Mouse (Mus musculus): ENCODE data around the gene Polr2i. TPM values are rescaled to one million over a fixed set of nuclear protein-coding genes. Genes with fewer than 3 reads are reported as not detected.
"Not testable (repeated sequence)": the region's sequence is repeated elsewhere in the genome, so short reads cannot be mapped to it uniquely, and the experiment has no call there.

The Polr2i gene
- total RNA-seq (2021), result 10 to 100 TPM; 57.6 to 59.5 TPM

DNA sequence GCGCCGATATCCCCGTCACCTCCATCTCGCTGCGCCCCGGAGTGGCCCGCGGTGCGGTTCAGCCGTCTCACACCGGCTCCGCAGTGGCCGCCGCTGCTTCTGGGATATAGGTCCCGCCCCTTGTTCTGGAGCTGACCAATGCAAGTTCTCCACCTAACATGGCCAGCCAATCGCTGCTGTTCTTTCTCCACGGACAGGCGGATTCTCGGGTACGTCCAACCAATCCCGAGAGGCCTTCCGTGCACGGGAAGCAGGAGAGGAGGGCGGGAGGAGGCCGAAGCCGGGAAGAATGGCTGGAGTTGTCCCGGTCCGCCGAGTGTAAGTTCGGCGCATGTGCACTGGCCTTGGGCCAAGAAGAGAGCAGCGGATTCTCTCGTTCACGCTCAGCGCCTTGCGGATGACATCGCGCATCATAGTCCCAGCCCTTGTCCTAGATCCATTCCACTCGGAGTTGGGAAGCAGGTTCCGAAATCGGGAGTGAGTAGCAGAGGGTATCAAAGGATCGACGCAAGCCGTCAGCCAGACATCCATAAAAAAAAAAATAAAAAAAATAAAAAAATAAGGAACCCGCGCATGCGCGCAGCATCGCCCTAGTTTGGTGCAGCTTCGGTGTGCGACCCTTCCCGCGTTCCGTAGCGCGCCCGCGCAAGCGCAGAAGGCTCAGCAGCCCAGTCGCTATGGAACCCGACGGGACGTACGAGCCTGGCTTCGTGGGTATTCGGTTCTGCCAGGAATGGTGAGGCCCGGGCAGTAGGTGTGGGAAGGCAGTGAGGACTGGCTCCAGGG is at the start of gene Polr2i, which contains the start of gene Tbcb:
TSS of gene Polr2i (plus strand) at position 280 of the 786 bp plus-strand sequence.
TSS of gene Tbcb (minus strand) at position 604 of the 786 bp plus-strand sequence.
- peak; percentile 99 to 100 for DNase-seq (ENCODE audit: low spot score in 2 of 2)
- intact Hi-C loops (cut with DNase I), result loop anchor here (1.0 to 2.0 kb wide), 2 partner anchors 48 to 57 kb away; partner anchors contain the start of genes Thap8 and Wdr62

DNA sequence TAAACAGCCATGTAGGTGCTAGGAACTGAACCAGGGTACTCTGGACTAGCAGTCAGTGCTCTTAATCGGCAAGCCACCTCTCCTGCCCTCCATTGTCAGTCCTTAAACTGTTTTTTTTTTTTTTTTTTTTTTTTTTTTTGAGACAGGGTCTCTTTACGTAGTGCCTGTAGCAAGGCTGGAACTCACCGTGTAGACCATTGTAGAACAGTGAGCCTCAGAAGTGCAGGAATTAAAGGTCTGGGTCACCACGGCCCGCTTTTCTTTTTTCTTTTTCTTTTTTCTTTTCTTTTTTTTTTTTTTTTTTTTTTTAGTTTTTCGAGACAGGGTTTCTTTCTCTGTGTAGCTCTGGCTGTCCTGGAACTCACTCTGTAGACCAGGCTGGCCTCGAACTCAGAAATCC is 48.6 kb upstream of the Polr2i start:
- intact Hi-C loops (cut with DNase I), result loop anchor here (5.0 kb wide), 1 partner anchor 34 kb away; no protein-coding TSS in a partner anchor
- DNase-seq (ENCODE audit: low spot score in 2 of 2), result not testable (repeated sequence)

DNA sequence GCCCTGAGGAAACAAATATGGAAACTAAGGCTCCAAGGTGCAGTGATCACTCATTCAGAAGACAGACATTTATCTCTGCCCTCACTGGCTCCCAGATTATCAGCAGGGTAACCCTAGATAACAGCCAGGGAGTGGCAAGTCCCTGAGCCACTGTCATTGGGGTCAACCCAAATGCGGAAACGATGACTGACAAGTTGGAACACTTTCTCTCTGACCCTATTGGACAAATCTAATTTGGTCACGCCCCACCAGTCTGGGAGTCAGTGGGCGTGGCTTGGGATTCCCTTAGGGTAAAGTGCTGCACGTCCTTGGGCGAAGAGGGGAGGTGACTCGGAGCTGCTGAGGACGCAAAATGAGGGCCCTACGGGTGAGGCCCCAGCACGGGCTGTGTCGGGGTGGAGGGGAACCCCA is 47.9 kb upstream of the Polr2i start, which contains the start of gene Cox7a1:
TSS of gene Cox7a1 (plus strand) at position 266 of the 411 bp plus-strand sequence.
- intact Hi-C loops (cut with DNase I), result loop anchor here (5.0 kb wide), 1 partner anchor 33 kb away; no protein-coding TSS in a partner anchor
- peak; percentile 53 to 68 for DNase-seq (ENCODE audit: low spot score in 2 of 2)

DNA sequence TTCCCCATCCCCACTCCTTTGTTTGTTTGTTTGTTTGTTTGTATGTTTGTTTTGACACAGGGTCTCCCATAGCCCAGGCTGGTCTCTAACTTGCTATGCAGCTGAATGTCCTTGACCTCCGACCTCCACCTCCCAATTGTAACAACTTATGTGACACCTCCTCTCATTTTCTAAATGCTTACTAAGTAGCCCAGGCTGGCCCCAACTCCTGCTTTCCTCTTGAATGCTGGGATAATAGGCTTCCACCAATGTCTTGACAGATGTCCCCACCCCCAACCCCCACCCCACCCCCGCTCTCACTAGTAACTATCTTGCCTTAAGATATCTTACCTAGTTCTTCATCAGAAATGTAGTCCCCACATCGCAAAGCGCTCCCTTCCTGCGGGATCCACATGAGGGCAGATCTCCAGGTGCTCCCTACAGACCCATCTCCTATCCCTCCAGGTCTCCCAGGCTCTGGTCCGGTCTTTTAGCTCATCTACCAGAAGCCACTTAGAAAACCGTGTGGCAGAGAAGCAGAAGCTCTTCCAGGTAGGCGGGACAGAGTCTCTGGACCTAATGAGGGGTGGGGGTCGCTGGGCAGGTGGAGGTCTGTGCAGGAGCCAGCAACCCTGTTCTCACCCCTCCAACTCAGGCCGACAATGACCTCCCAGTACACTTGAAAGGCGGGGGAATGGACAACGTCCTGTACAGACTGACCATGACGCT is 47.0 kb upstream of the Polr2i start:
- DNase-seq (ENCODE audit: low spot score in 2 of 2), result no peak
- intact Hi-C loops (cut with DNase I), result loop anchor here (5.0 kb wide), 1 partner anchor 33 kb away; no protein-coding TSS in a partner anchor

DNA sequence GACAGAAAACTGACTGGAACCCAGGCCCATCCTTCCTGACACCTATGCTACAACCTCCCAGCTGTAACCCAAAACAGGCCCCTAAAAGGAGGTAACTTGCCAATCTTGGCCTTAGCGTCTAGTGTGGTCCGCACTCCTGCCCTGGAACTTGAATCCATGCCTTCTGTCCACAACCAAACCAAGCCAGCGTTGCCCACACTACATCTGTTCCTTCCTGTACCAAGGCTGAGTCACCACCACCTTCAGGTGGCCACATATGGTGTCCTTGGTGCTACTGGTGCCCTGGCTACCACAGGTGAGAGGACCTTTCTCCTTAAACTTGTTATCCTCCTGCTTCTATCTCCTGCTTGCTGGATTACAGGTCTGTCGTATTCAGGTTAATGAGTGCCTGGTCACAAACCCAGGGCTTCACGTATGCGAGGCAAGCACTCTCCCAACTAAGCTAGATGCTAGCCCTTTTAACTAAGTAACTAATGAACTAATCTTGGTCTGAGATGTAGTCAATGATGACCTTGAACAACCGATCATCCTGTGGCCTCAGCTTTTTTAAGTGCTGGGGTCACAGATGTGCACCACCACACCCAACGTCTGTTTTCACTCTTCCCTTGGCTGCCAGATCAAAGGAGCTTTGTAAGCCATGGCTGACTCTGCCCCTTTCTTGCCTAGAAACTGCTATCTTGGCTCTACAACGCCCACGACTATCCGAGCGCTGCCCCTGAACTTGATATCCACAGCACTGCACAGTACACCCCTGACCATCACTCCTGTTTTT is 43.2 kb upstream of the Polr2i start:
- no peak for DNase-seq (ENCODE audit: low spot score in 2 of 2)
- intact Hi-C loops (cut with DNase I), result no loop called here

DNA sequence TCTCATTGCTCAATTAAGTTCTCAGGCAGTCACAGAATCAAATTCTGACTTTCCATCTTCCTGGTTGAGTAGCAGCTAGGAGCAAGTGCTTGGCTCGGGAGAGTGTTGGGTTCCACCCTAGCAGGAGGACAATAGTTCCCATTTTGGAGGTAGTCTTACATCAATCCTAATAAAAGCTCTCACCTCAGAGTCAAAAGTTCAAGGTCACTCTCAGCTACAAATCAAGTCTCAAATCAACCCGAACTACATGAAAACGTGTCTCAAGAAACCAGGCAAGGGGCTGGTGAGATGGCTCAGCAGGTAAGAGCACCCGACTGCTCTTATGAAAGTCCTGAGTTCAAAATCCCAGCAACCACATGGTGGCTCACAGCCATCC is 42.6 kb upstream of the Polr2i start:
- DNase-seq (ENCODE audit: low spot score in 2 of 2), result no peak

DNA sequence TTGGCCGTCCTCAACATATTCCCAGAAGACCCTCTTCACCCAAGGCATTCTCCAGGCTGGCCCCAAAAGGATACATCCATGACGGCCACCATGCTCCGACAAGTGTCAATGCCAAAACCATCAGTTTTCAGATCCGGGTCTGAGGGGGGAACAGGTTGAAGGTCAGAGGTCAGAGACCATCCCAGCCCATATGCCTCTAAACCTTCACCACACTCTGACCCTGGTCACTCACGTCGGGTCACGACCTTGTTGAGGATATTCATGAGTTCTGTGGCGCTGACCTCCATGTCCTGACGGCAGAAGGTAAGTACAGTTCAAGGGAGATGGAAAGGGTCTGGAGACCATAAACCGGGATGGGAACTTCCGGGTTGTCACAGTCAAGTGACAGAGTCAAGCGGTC is 39.7 kb upstream of the Polr2i start:
- intact Hi-C loops (cut with DNase I), result no loop called here
- DNase-seq (ENCODE audit: low spot score in 2 of 2), result no peak

More for the DNA sequence above, 42.6 kb upstream of the Polr2i start:
- intact Hi-C loops (cut with DNase I), result no loop called here

DNA sequence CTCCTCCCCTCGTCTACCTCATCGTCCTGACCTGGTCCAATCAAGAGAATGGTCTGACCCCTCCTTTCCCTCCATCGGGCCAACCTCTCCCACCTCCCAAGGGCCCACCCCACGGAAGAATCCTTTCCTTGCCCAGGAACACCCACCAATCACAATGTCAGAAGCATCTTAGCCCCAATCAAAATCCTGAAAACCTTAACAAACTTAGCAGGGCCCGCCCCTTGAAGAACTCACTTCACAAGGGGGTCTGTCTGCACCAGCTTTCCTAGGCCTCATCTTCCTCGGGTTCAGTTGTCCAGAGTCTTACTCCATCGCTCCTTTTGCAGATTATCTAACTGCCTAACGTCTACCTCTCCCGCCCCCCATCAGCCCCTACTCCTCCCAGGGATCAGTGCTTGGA is 38.7 kb upstream of the Polr2i start:
- intact Hi-C loops (cut with DNase I), result no loop called here
- DNase-seq (ENCODE audit: low spot score in 2 of 2), result no peak

DNA sequence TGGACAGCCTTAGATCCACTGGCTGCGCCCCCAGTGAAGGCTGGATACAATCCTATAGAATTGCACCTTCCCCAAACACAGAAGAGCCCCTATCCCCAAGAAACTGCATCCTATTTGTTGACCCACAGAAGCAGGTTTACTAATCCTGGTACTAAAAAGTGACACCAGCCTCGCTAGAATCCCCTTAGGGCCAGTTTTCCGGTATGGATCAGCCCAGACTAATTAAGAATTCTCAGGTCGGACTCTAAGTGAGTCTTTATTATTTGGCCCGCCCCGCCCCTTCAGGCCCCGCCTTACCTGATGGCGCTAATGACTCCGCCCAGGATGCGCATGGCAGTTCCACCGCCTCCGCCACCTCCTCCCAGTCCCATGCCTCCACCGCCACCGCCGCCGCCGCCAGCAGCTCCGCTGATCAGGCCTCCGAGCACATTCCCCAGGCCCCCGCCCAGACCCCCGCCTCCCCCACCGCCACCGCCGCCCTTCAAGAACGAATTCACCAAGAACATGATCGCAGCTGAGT is 38.1 kb upstream of the Polr2i start:
- intact Hi-C loops (cut with DNase I), result no loop called here

DNA sequence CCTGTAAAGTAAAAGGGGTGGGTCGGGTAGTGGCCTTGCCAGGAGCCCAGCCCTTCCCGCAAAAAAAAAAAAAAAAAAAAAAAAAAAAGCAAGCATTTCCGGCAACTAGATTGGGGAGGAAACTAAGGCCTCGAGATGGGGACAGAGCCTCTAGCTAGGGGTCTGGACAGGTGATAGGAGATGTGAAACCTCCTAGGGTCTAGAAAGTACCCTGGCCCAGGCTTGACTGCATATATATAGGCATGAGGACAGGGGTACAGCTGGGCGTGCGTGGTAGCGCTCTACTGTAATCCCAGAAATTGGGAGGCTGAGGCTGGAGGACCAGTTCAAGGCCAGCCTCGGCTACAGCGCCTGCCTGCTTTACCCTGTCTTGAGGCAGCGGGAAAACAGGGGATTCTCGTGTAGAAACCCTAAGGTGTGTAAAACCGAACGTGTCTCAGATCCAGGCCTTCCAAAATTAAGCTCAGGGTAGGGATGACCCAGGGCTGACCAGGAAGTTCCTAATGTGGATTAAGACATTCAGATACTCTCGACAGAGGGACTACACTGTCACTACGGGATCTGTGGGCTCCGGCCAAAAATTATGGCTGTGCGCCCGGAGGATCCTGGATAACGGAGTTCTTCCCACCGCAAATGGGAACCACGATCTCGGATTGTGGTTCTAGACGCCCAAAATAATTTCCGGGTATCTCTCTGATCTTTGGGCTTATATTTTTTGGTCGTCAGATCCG is 37.5 kb upstream of the Polr2i start:
- intact Hi-C loops (cut with DNase I), result no loop called here
- DNase-seq (ENCODE audit: low spot score in 2 of 2), result peak in 1 of 2 experiments; percentile 50

More for the DNA sequence above, 38.1 kb upstream of the Polr2i start:
- peak; percentile 61 to 71 for DNase-seq (ENCODE audit: low spot score in 2 of 2)

DNA sequence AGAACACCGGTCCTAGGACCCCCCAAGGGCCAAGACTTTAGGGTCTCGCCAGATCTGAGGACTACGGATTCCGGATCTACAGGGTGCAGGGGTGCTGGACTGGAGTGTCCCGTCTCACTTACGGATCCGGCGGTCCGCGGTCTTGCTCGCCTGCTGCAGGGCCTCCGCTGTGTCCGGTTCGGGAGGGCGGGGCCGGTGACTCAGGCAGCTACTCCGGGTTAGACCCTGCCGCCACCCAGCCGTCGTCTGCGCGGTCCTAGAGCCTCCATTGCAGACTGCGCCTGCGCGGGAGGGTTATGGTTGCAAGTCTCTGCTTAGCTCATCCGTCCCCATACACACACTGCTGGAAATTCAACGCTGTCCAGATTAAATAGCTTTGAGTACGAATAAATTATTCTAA is 36.9 kb upstream of the Polr2i start:
- peak; percentile 93 to 97 for DNase-seq (ENCODE audit: low spot score in 2 of 2)
- intact Hi-C loops (cut with DNase I), result no loop called here

DNA sequence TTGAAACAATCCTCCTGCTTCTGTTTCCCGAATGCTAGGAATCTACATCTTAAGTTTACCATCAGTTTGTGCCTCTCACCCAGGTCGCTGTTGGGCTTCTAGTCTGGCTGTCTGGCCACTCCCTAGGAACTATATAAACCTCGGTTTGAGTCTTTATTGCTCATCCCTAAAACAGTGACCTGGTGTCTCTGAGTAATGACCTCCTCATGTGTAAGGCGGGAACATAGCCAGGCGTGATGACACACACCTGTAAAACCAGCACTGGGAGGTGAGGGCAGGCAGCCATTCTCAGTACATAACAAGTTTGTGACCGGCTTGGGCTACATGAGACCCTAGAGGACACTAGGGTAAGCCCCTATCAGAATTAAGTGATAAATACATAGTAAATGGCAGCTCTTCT is 36.3 kb upstream of the Polr2i start:
- intact Hi-C loops (cut with DNase I), result no loop called here
- no peak for DNase-seq (ENCODE audit: low spot score in 2 of 2)

DNA sequence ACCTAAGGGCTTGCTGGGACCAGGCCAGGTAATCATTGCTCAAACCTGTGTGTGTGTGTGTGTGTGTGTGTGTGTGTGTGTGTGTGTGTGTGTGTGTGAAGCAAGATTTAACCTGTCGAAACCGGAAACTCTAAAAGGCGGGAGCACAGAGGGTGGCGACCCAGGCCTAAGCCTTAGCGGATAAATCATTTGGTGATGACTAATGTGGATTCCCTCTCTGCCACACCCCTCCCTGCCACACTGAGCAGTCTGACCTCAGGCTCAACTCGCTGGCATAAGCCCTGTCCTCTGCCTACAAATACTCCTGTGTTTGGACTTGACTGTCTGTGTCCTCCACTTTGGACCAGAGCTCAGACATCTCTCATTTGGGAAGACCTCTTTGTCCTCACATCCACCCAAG is 35.6 kb upstream of the Polr2i start:
- intact Hi-C loops (cut with DNase I), result no loop called here
- no peak for DNase-seq (ENCODE audit: low spot score in 2 of 2)

DNA sequence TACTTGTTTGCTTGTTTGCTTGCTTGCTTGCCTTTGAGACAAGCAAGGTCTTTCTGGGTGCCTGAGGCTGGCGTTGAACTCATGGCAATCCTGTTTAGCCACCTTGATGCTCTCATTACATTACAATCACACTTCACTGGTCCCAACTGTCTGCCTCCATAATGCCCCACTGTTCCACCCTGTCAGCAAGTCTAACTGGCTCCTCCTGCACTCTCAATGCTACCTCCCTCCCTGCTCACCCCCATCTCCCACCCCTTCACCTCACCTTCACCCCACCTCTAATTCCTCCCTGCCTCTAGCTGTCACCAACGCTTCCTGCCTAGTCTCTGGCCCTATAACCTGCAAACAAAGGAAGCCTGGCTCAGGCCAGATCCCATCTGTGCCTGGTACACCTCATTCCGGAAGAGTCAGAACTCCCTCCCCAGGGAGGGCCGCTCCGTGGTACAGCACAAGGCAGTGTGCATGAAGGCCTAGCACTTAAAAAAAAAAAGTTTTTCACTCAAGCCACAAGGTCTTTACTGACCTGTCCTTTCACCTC is 34.1 kb upstream of the Polr2i start:
- intact Hi-C loops (cut with DNase I), result loop anchor here (1.0 kb wide), 1 partner anchor 16 kb away; no protein-coding TSS in a partner anchor
- DNase-seq (ENCODE audit: low spot score in 2 of 2), result no peak

DNA sequence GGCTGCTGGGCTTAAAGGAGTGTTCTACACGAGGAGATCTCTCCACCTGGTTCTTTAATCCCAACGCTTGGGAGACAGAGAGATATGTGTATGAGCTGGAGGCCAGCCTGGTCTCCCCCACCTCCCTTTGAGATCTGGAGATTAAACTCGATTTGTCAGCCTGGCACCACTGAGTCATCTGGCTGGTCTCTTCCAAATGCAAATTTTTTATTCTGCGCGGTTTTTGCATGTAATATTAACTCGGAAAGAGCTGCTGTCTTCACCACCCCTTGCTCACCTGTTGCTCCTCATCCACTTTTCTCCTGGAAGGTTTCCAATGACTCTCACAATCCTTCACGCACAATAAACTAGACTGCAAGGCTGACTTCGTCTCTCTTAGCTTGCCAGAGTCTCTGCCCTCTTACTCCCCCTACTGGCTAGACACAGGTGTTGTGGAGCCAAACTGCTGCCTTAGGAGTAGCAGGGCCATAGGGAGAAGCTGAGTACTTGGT is 33.2 kb upstream of the Polr2i start, which contains the start of gene Capns1:
TSS of gene Capns1 (minus strand) at position 331 of the 491 bp plus-strand sequence.
- peak; percentile 50 to 71 for DNase-seq (ENCODE audit: low spot score in 2 of 2)
- intact Hi-C loops (cut with DNase I), result loop anchor here (1.0 kb wide), 1 partner anchor 17 kb away; no protein-coding TSS in a partner anchor

DNA sequence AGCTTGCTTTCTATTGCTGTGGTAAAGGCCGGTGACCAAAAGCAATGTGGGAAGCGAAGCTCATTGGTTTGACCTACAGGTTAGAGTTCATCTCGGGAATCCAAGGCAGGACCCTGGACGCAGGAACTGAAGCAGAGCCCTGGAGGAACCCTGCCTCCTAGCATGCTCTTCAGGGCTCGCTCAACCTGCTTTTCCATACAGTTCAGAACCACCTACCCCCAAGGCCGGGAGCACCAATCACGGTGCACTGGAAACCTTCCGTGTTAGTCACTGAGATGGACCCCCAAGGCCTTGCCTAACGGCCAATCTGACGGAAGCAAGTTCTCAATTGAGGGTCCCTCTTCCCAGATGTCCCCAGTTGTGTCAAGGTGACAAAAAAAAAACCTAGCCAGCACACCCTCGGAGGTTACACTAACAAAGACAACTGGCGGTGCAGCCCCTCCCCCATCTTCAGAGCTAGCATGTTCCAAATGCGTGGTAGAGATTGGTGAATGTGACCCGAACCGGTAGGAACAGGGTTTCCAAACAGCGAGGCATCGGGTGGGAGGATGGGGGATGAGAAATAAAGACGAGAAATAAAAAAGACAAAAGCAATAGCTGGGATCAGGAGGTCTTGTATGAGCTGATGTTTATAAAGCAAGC is 32.1 kb upstream of the Polr2i start:
- DNase-seq (ENCODE audit: low spot score in 2 of 2), result no peak
- intact Hi-C loops (cut with DNase I), result loop anchor here (10.0 kb wide), 1 partner anchor 185 kb away; no protein-coding TSS in a partner anchor

DNA sequence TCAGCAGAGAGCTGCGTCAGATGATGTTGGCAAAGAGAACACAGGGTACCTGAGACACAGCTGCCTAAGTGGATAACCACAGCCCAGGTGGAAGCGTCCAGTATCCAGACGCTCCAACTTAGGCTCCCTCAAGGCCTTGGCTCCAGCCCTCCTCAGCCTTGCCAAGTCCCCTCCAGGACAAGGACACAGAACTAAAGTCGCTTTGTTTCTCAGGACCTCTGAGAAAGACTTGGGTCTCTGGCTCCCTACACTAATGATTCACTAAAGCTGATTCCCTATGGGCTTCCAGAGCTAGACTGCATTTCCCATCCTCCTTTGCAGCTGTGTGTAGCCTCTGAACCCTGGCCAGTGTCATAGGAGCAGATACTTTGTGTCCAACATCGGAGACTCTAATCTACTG is 31.5 kb upstream of the Polr2i start:
- DNase-seq (ENCODE audit: low spot score in 2 of 2), result no peak
- intact Hi-C loops (cut with DNase I), result loop anchor here (10.0 kb wide), 1 partner anchor 185 kb away; no protein-coding TSS in a partner anchor
